Mouse (Mus musculus) retina, embryonic 14.5 days (tissue): ENCODE data around the gene Abl1.

Experiments
- DNase-seq: peaks from one replicate; pipeline ENCODE4 v3.0.0-alpha.2; 2015; ENCODE audit warnings: low spot score

The Abl1 gene

GRCm38 (mm10) chr2:31788227-31788626 lies 100.1 kb downstream of the Abl1 start:
- peak; percentile 59 for DNase-seq

GRCm38 (mm10) chr2:31789215-31789614 lies 101.0 kb downstream of the Abl1 start:
- no peak for DNase-seq

- DNase-seq, result no peak
Measured at GRCm38 (mm10) chr2:31790728-31791251, 102.6 kb downstream of the Abl1 start.

DNA sequence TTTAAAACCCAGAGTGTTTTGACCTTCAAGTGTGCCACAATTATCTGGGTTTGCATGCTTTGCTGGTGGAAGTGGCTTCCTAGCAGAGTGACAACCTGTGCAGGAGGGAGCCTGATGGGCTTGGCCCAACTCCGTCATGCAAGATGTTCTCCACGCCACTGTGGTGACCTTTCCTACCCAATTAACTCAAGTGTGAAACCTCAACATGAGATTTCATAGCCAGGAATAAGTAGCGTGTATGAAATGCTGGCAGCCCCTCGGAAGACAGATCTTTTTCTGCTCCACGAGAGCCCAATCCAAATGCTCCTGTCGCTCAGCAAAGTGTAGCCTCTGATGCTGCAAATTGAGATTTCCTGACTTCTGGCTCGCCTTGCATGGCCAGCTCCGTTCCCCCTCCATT lies 103.1 kb downstream of the Abl1 start:
- DNase-seq, result no peak

- DNase-seq, result no peak
Measured at GRCm38 (mm10) chr2:31792611-31793010, 104.4 kb downstream of the Abl1 start.

- no peak for DNase-seq
Measured at GRCm38 (mm10) chr2:31796943-31797342, 108.8 kb downstream of the Abl1 start.

- no peak for DNase-seq
Measured at GRCm38 (mm10) chr2:31801416-31801815, 113.2 kb downstream of the Abl1 start.

- DNase-seq, result no peak
Measured at GRCm38 (mm10) chr2:31802811-31803210, 114.6 kb downstream of the Abl1 start.

DNA sequence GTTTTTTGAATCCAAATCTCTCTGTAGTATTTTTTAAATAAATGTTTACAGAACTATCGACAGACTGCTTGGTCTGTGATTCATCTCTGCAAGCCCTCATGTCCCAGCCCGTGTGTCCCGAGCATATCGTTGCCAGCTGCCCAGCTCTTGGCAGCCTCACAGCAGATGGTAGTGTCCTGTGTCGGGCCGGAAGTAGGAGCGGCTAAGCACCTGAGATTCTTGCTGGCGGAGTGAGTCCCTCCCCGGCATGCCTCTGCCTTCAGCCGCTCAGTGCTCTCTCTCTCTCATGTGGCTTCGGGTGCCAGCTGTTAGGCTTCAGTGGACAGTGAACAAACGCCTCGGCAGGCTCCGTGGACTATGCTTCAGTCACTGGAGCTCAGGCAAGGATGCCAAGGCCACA lies 115.3 kb downstream of the Abl1 start:
- DNase-seq, result no peak

GRCm38 (mm10) chr2:31806639-31807382 lies 118.6 kb downstream of the Abl1 start:
- DNase-seq, result peak; percentile 77

DNA sequence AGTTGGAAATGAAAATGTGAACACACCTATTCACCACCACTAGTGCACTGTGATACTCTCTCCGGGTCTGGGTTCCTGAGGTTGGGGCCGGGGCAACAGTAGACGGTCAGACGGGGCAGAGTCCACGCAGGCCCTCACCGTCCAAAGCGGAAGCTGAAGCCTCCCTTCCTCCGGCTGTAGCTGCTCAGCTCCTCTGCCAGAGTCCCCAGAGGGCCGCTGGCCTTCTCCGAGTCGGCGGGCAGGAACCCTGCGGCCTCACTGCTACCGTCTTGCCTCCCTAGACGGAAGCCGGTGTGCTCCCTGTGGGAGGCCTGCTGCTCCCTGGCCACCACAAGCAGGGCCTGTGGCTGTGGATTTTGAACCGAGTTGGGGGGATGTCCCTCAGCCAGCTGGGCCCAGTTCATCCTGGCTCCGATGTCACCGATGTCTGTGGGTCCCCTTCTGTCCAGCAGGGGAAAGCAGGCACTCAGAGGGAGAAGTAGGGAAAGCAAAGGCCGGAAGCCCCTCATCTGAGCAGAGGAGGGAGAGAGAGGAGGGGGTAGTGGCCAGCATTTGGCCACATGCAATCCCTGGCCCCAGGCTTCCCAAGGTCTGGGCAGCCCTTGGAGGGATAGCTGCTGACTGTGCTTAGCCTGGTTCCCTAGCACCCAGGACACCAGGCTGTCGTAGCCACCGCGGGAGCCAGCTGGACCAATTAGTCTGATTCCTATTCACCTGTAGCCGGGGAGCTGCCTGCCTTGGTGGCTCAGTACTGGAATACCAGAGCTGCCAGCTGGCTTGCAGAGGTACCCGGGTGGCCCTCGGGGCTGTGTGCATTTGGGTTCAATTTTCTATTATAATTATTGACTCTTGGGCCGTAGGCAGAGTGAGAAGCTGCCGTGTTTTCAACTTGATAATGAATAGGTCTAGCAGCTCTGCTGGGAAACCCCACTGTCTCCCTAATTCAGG lies 120.5 kb downstream of the Abl1 start:
- peak; percentile 55 for DNase-seq

DNA sequence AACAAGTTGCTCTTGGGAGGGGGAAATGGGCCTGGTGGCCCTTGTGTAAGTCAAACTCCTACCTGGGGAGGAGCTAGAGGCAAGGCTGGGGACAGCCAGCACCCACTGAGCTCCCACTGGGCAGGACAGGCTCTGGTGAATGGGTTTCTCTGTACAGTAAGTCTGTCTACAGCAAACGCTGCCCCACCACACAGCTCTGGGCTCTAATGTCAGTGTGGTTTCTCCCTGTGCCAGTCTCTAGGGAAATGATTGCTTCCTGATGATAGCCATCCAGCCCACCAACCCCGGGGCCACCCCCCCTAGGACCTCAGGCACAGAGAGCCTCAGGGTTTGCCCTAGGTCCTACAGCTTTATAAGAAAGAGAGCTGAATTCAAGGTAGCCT lies 121.2 kb downstream of the Abl1 start:
- no peak for DNase-seq

DNA sequence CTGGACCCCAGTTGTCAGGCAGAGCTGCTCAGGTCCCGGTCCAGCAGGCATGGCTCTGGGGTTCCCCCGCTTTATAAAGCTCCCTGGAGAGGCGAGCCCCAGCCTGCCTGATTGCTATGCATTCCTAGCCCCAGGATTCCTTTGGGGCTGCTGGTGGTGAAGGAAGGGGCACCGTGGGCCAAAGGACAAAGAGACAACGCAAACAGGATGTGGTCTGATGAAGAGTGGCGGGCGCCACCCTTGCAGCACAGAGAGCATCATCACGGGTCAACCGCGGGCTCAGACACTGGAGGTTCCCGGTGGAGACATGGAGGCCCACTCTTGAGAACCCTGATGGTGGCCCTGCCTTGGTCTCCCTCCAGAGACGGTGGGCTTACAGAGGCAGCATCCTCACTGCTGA lies 122.3 kb downstream of the Abl1 start, which contains the start of gene Qrfp:
Gene Qrfp, minus strand, starts transcription at position 137 of the 400 bp plus-strand sequence.
- no peak for DNase-seq

DNA sequence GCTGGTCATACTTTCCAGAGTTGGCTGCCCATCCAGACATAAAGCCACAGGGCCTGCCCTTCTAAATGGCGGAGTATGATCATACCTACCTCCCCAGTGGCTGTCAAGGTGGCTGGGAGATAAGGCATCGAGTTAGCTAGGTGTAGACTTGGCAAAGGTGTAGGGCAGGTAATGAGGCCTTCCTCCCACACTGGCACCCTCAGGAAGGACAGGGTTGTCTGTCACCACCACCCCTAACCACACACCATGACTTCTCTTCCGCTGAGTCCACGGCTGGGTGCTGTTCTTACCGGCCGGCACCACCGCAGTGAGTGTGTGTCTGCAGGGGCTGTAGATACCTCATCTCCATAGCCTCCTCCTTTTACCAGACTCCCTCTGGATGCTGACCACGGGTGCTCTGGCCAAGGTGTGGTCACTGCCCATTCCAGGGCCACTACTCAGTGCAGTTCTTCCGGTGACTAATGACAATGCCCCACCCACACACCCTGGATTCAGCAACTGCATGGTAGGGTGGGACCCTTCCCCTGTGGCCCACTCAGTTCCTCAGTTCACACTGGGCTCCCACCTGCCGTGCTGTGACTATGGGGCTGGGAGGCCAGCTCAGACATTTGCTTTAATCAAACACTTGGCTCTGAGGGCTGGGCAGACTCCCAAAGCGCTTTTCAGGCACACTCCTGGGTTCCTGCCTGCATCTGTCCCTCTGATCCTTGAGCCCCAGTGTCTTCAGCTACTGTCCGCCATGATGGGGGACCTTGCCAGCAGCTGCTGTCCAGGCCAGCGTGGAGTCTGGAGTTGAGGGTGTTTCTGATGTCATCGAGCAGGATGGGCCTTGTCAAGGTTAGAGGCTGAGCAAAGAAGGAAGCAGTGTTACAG lies 123.1 kb downstream of the Abl1 start:
- no peak for DNase-seq

- no peak for DNase-seq
Measured at GRCm38 (mm10) chr2:31813641-31814040, 125.5 kb downstream of the Abl1 start.

DNA sequence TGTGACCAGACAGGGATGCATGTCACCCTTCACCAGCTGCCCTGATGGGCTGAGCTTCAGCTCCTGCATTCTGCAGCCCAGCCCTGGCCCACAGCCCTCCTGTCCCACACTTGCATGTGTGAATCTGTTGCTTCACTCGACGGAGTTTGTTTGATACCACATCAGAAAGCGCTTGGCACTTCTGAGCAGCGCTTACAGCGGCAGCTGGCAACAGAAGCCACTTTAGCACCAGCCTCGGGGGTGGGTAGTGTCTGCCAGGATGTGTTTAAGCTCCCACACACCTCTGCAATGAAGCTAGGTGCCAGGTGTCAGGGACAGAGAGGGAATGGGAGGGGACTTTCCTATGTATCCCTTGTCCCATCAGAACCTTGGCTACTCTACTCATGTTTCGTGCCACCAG lies 126.5 kb downstream of the Abl1 start:
- DNase-seq, result no peak

GRCm38 (mm10) chr2:31815367-31815766 lies 127.2 kb downstream of the Abl1 start:
- peak; percentile 75 for DNase-seq

DNA sequence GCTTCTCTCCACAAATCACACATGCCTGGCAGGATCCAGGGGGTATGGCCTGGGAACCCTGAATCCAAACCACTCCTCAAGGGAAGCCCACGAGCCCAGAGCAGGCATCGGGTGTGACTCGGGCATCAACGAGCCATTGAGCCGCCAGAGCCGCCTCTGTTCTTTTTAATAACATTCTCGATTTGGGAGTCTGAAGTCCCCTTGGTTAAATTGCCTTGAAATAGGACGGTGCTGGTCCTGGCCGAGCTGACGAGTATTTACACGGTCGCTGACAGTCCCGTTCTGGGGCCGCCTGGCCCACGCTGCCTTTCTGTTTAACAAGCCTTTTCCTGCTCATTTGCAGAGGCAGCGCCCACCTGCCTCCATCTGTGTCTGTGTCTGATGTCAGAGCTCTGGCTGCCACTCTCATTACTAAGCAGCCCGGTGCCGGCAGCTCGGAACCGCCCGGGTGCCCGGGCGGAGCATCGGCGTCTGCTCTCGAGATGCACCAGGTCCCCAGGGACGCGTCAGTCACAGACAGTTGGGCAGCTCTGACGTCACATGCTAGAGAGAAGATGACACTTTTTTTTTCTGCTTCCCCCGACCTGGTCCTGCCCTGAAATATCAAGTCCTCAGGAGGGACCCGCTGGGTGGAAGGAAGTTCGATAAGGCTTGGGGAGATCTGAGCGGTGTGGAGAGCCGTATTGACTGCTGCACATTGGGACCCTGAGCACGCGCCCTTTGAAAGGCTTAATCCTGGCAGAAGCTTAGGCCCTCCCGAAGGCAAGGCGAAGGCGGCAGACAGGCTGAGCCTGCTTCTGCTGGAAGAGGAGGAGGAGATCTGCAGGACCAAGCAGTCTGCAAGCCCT lies 134.6 kb downstream of the Abl1 start:
- DNase-seq, result peak; percentile 70

DNA sequence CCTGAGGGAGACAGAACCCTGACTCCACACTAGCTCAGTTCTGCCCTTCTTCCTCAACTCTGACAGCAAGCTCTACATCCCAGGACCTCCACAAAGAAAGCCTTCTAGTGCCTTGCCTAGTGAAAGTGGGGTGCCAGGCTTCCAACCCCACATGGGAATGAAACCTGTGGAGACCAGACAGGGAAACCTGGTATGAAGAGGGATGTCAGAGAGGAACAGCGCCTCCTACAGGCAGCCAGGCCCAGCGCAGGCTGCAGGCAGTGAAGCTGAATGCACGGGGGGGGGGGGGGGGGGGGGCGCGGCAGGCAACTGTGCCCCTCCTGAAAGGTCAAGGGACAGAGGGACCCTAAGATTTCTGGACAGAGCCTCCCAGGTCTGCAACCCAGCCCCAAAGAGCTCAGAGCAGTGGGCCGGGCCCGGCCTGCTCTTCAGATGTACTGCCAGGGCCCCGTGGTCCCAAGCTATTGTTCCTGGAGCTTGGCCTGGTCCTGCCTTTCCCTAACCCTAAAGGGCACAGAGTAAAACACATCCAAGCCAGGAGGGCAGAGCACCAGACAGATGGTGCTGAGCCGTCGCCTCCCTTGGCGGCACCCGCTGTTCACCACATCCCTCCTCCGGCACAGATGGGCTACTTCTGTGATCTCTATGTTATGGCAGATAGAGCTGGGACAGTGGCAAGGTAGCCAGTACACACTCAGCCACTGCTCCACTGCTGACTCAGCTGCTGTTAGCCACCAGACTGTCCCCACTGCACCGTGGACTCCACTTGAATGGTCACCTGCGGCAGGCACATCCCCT lies 136.0 kb downstream of the Abl1 start:
- DNase-seq, result peak; percentile 65

DNA sequence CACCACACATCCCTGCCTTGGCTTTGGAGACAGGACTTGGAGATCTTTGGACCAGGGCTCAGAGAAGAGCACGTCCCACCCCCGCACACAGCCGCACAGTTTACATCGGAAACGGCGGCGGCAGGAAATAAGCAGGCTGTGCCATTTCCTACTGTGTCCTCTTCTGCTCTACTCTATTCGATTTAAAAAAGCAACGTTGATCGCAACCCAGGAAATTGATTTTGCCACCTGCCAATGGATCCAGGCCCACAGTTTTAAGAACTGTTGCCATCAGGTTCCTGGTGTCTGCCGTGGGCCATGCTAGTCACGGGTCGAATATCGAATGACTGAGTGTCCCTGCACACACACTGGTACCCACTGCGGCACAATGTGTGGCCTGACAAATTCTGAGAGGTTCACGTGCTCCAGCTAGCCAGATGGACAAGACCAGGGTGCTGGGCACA lies 137.3 kb downstream of the Abl1 start:
- no peak for DNase-seq
